ENCODE assay signal across 8 mouse cellular contexts in the genomic region with DNA sequence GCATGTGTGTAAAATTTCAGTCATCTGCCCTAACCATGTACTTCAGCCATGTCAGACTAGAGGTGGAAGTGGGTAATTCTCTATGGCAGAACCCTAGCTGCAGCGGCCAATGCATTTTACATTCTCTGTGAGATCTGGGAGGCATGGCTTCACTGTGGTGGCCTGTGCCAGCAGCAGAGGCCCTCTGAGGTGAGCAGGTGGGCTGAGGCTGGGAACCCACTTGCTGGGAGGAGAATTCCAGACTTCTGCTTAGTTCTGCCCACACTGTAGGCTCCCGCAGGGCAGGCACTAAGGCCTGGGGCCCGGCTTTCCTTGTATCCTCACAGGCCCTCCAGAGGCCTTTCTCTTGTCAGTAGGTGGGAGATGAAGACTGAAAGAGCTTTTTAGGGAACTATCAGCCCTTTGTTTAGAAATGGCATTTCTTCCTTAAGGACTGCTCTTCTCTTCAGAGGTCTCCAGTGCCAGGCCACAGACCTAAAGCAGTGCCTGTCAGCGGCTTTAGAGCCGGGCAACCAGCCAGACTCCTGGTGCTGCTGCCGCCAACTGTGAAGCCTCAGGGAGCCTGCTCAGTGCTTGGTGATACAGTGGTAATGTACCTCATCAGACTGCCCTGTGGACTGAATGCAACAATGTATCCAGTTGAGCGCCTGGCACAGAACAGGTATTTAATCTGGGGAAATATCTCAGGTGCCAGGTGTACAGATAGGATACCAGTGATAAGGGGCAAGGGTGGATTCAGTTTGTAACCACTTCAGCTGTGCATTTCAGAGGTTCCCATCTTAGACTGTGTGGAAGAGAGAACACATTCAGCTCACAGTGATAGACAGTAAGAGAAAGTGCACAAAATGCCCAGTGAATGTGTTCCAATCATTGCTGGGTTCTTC.
DNase-seq lines count a peak whose midpoint lies in the region; ATAC-seq and TF ChIP-seq lines count a peak whose summit lies in the region.

No protein-coding gene starts in this region.

- H3K4me1 ChIP-seq in kidney, embryonic 15.5 days = peaks cover 15% of the 10 kb centered on the region
- H3K4me1 ChIP-seq in forebrain, embryonic 15.5 days = peaks cover 20% of the 10 kb centered on the region
- H3K4me1 ChIP-seq in heart, postnatal 0 days (ENCODE audit: control insufficient read depth, insufficient read depth) = peaks cover 7% of the 10 kb centered on the region; the same call in 1 of the 2 replicates
- peaks cover 42% of the 10 kb centered on the region for H3K4me1 ChIP-seq in limb, embryonic 15.5 days

- no peak for TF ChIP-seq CTCF in heart, postnatal 0 days (IDR thresholded peaks at IDR 0.05; ENCODE audit: low read depth)

- H3K27me3 ChIP-seq in kidney, embryonic 15.5 days = no peaks in the 10 kb centered on the region
- no peaks in the 10 kb centered on the region for H3K27me3 ChIP-seq in forebrain, embryonic 15.5 days
- no peaks in the 10 kb centered on the region for H3K27me3 ChIP-seq in heart, postnatal 0 days (ENCODE audit: control insufficient read depth, insufficient read depth, low read length)
- no peaks in the 10 kb centered on the region for H3K27me3 ChIP-seq in limb, embryonic 15.5 days

- H3K4me3 ChIP-seq in kidney, embryonic 15.5 days (replicated peaks) = no peak overlapping the region
- no peak overlapping the region for H3K4me3 ChIP-seq in forebrain, embryonic 15.5 days
- H3K4me3 ChIP-seq in heart, postnatal 0 days (ENCODE audit: low read depth, low read length) = no peak overlapping the region
- H3K4me3 ChIP-seq in limb, embryonic 15.5 days = no peak overlapping the region

- no peak for TF ChIP-seq EP300 in heart, postnatal 0 days (IDR thresholded peaks at IDR 0.05; ENCODE audit: low read depth)

- WGBS in kidney, embryonic 15.5 days = 76% methylated on average over 7 of the region's 7 CpGs
- WGBS in forebrain, embryonic 15.5 days = 32% methylated on average over 7 of the region's 7 CpGs
- 33% methylated on average over 7 of the region's 7 CpGs for WGBS in heart, postnatal 0 days
- WGBS in limb, embryonic 15.5 days = 49% methylated on average over 7 of the region's 7 CpGs

- no peaks in the 10 kb centered on the region for H3K9me3 ChIP-seq in kidney, embryonic 15.5 days (replicated peaks)
- H3K9me3 ChIP-seq in forebrain, embryonic 15.5 days = no peaks in the 10 kb centered on the region
- no peaks in the 10 kb centered on the region for H3K9me3 ChIP-seq in heart, postnatal 0 days (replicated peaks; ENCODE audit: control insufficient read depth, low read length)
- no peaks in the 10 kb centered on the region for H3K9me3 ChIP-seq in limb, embryonic 15.5 days

- H3K4me2 ChIP-seq in kidney, embryonic 15.5 days = no peak overlapping the region
- H3K4me2 ChIP-seq in forebrain, embryonic 15.5 days (replicated peaks) = no peak overlapping the region
- H3K4me2 ChIP-seq in heart, postnatal 0 days (ENCODE audit: low read depth, low read length) = no peak overlapping the region
- H3K4me2 ChIP-seq in limb, embryonic 15.5 days = no peak overlapping the region

- no peak overlapping the region for H3K9ac ChIP-seq in kidney, embryonic 15.5 days
- no peak overlapping the region for H3K9ac ChIP-seq in forebrain, embryonic 15.5 days (replicated peaks)
- H3K9ac ChIP-seq in heart, postnatal 0 days (replicated peaks; ENCODE audit: low read depth, low read length) = no peak overlapping the region
- no peak overlapping the region for H3K9ac ChIP-seq in limb, embryonic 15.5 days

- DNase-seq in kidney, adult 18-20 months = peak; percentile 18
- peak; percentile 20 for DNase-seq in adrenal gland, adult 8-10 months
- peak; percentile 73 for DNase-seq in heart, postnatal 0 days (ENCODE audit: low spot score)
- peak; percentile 14 for DNase-seq in retina, postnatal 7 days (ENCODE audit: low read depth, low spot score)
- no peak for DNase-seq in spleen, adult 18-20 months

- ATAC-seq in kidney, embryonic 15.5 days (replicated peaks; ENCODE audit: low FRiP score) = no peak
- peak; percentile 87 for ATAC-seq in forebrain, embryonic 15.5 days (replicated peaks)
- ATAC-seq in heart, postnatal 0 days (ENCODE audit: insufficient read depth, low read depth) = peak; percentile 95
- peak; percentile 79 for ATAC-seq in limb, embryonic 15.5 days (ENCODE audit: insufficient number of reproducible peaks, low FRiP score, low TSS enrichment, low read depth)

- no peak overlapping the region for H3K27ac ChIP-seq in kidney, embryonic 15.5 days
- H3K27ac ChIP-seq in forebrain, embryonic 15.5 days (replicated peaks) = peak overlapping the region; percentile 8
- H3K27ac ChIP-seq in heart, postnatal 0 days (ENCODE audit: low read depth) = peak overlapping the region; percentile 70
- peak overlapping the region; percentile 78 for H3K27ac ChIP-seq in limb, embryonic 15.5 days

- H3K36me3 ChIP-seq in kidney, embryonic 15.5 days = no peaks in the 10 kb centered on the region
- H3K36me3 ChIP-seq in forebrain, embryonic 15.5 days = no peaks in the 10 kb centered on the region
- no peaks in the 10 kb centered on the region for H3K36me3 ChIP-seq in heart, postnatal 0 days (replicated peaks; ENCODE audit: control insufficient read depth, insufficient read depth, low read length)
- H3K36me3 ChIP-seq in limb, embryonic 15.5 days = no peaks in the 10 kb centered on the region

Comparison
In these comparisons a context has a peak if more than half of its experiments do, and no peak if none do; other contexts are left out.
1. DNase-seq: peak in kidney, adult 18-20 months (single experiment), adrenal gland, adult 8-10 months (single experiment), heart, postnatal 0 days (single experiment) and retina, postnatal 7 days (single experiment); none in spleen, adult 18-20 months (0 of 2).